Mouse (Mus musculus) thymus, adult 2 months (tissue): ENCODE data around the gene Fam102a. TPM values are rescaled to one million over a fixed set of nuclear protein-coding genes. Genes with fewer than 3 reads are reported as not detected.

Experiments
- DNase-seq: peaks from one replicate; pipeline ENCODE4 v3.0.0; 2021
- H3K27ac ChIP-seq: fragments of 200-500 bp; 2 replicates; pipeline ENCODE4 v1.5.1; 2012; ENCODE audit warnings: low read length, control low read depth; ENCODE audit not compliant: control insufficient read depth, insufficient read depth
- H3K27me3 ChIP-seq: fragments of 200-500 bp; 2 replicates; pipeline ENCODE4 v1.6.1; 2012; ENCODE audit warnings: mild to moderate bottlenecking, low read length, moderate library complexity, mixed read lengths; ENCODE audit not compliant: control insufficient read depth, insufficient read depth
- H3K36me3 ChIP-seq: fragments of 200-500 bp; 2 replicates; pipeline ENCODE4 v1.6.1; 2012; ENCODE audit warnings: mild to moderate bottlenecking, low read length, moderate library complexity; ENCODE audit not compliant: control insufficient read depth, insufficient read depth
- H3K4me1 ChIP-seq: fragments of 200-500 bp; replicated peaks from 2 replicates; pipeline ENCODE4 v1.6.1; 2012; ENCODE audit warnings: low read length; ENCODE audit not compliant: control insufficient read depth, insufficient read depth
- H3K4me3 ChIP-seq: fragments of 200-500 bp; 2 replicates; pipeline ENCODE4 v1.5.1; 2012; ENCODE audit warnings: mild to moderate bottlenecking, low read length, control low read depth, moderate library complexity; ENCODE audit not compliant: control insufficient read depth, insufficient read depth
- CTCF ChIP-seq: fragments of 200-500 bp; IDR thresholded peaks from 2 replicates; pipeline ENCODE4 v1.5.1; 2012; ENCODE audit warnings: mild to moderate bottlenecking, control low read depth, low read length, moderate library complexity, borderline replicate concordance; ENCODE audit not compliant: control insufficient read depth, poor library complexity, insufficient read depth; ENCODE audit errors: extremely low read depth
- POLR2A ChIP-seq: fragments of 200-500 bp; IDR thresholded peaks from 2 replicates; pipeline ENCODE4 v1.6.1; 2012; ENCODE audit warnings: mild to moderate bottlenecking, low read length, control low read depth, moderate library complexity; ENCODE audit not compliant: control insufficient read depth, poor library complexity, insufficient read depth; ENCODE audit errors: extremely low read depth
- WGBS: fragments of 180-500 bp; shearing (Covaris S2); methylation state at CpG from one replicate; pipeline ENCODE4 v1.1.7; 2018; 5-methylcytosine and 5-hydroxymethylcytosine counted together
- polyA plus RNA-seq: library from polyadenylated mRNA; depleted of rRNA; stranded (reverse); fragments of >200 nt; gene quantifications from 2 replicates; pipeline ENCODE4 v1.2.3, GENCODE M21; 2012

Gene Fam102a
- polyA plus RNA-seq, 1 experiment = 57.4 TPM

GRCm38 (mm10) chr2:32524536-32525031, 10.5 kb upstream of the Fam102a start:
- 95% methylated on average over 13 of the region's 13 CpGs for WGBS
- Histone ChIP-seq H3K27ac (no peak overlapping the region), H3K4me1 (no peaks in the 10 kb centered on the region; the same call in none of the 2 replicates), H3K4me3 (no peak overlapping the region), H3K36me3 (no peaks in the 10 kb centered on the region), H3K27me3 (no peaks in the 10 kb centered on the region)
- DNase-seq = no peak
- TF ChIP-seq POLR2A (no peak), CTCF (no peak)

GRCm38 (mm10) chr2:32525816-32526215, 9.3 kb upstream of the Fam102a start:
- H3K4me1 ChIP-seq = no peaks in the 10 kb centered on the region; the same call in 1 of the 2 replicates
- DNase-seq = no peak
- H3K27me3 ChIP-seq = no peaks in the 10 kb centered on the region
- no peak for TF ChIP-seq CTCF
- no peak for TF ChIP-seq POLR2A
- 97% methylated on average over 12 of the region's 12 CpGs for WGBS
- H3K27ac ChIP-seq = no peak overlapping the region
- no peak overlapping the region for H3K4me3 ChIP-seq
- no peaks in the 10 kb centered on the region for H3K36me3 ChIP-seq

GRCm38 (mm10) chr2:32527468-32527966, 7.6 kb upstream of the Fam102a start:
- no peaks in the 10 kb centered on the region for H3K27me3 ChIP-seq
- no peak overlapping the region for H3K4me3 ChIP-seq
- DNase-seq = no peak
- no peak overlapping the region for H3K27ac ChIP-seq
- no peaks in the 10 kb centered on the region; the same call in 1 of the 2 replicates for H3K4me1 ChIP-seq
- H3K36me3 ChIP-seq = no peaks in the 10 kb centered on the region
- WGBS = 93% methylated on average over 14 of the region's 14 CpGs
- TF ChIP-seq CTCF (no peak), POLR2A (no peak)

- H3K27me3 ChIP-seq = no peaks in the 10 kb centered on the region
- 83% methylated on average over 1 of the region's 1 CpGs for WGBS
- no peak overlapping the region for H3K27ac ChIP-seq
Measured at GRCm38 (mm10) chr2:32528326-32528725, 6.8 kb upstream of the Fam102a start.

GRCm38 (mm10) chr2:32530479-32530878, 4.7 kb upstream of the Fam102a start:
- no peak overlapping the region for H3K4me3 ChIP-seq
- DNase-seq = no peak
- no peak overlapping the region for H3K27ac ChIP-seq
- H3K36me3 ChIP-seq = no peaks in the 10 kb centered on the region
- 44% methylated on average over 2 of the region's 2 CpGs for WGBS
- H3K4me1 ChIP-seq = peaks cover 4% of the 10 kb centered on the region
- TF ChIP-seq CTCF = no peak
- TF ChIP-seq POLR2A = no peak
- no peaks in the 10 kb centered on the region for H3K27me3 ChIP-seq

More at GRCm38 (mm10) chr2:32528326-32528725, 6.8 kb upstream of the Fam102a start:
- H3K36me3 ChIP-seq = no peaks in the 10 kb centered on the region
- H3K4me1 ChIP-seq = no peaks in the 10 kb centered on the region; the same call in 1 of the 2 replicates
- DNase-seq = no peak
- TF ChIP-seq POLR2A (no peak), CTCF (no peak)
- no peak overlapping the region for H3K4me3 ChIP-seq

- H3K4me3 ChIP-seq = no peak overlapping the region
- H3K36me3 ChIP-seq = no peaks in the 10 kb centered on the region
- no peak for DNase-seq
- 90% methylated on average over 2 of the region's 2 CpGs for WGBS
- H3K27me3 ChIP-seq = peaks cover 4% of the 10 kb centered on the region; the same call in 1 of the 2 replicates
- no peak for TF ChIP-seq CTCF
- no peak for TF ChIP-seq POLR2A
- H3K4me1 ChIP-seq = peaks cover 24% of the 10 kb centered on the region
- H3K27ac ChIP-seq = no peak overlapping the region
Measured at GRCm38 (mm10) chr2:32533163-32533562, 2.0 kb upstream of the Fam102a start.

GRCm38 (mm10) chr2:32534061-32534732, 935 bp upstream of the Fam102a start:
- no peak for TF ChIP-seq POLR2A
- H3K4me1 ChIP-seq = peaks cover 28% of the 10 kb centered on the region
- peak; percentile 47 for DNase-seq
- WGBS = 14% methylated on average over 13 of the region's 13 CpGs
- H3K36me3 ChIP-seq = no peaks in the 10 kb centered on the region
- H3K27ac ChIP-seq = peak overlapping the region; percentile 6; the same call in 1 of the 2 replicates
- H3K4me3 ChIP-seq = peak overlapping the region; percentile 52
- peaks cover 7% of the 10 kb centered on the region; the same call in 1 of the 2 replicates for H3K27me3 ChIP-seq
